20 mouse cellular contexts compared by ENCODE assay signal in genomic region chr16:7147884-7148283, GRCm38 (mm10).
DNase-seq lines count a peak whose midpoint lies in the region; ATAC-seq and TF ChIP-seq lines count a peak whose summit lies in the region.
"Had no signal": no experiment of that assay in that cellular context is flagged by ENCODE, and none has a peak within 500 bp of the region (broad histone marks: within the 10 kb centered on the region; RNA-seq: fewer than 3 reads in every experiment).

No protein-coding gene starts in this region.

- 71% methylated on average over 2 of the region's 2 CpGs for WGBS in hindbrain, embryonic 12.5 days
- WGBS in hindbrain, postnatal 0 days: 58% methylated on average over 2 of the region's 2 CpGs
- WGBS in midbrain, embryonic 14.5 days: 64% methylated on average over 2 of the region's 2 CpGs
- 87% methylated on average over 2 of the region's 2 CpGs for WGBS in midbrain, embryonic 11.5 days
- WGBS in neural tube, embryonic 14.5 days: 51% methylated on average over 2 of the region's 2 CpGs

- no peak overlapping the region for H3K4me2 ChIP-seq in hindbrain, embryonic 12.5 days (replicated peaks)
- no peak overlapping the region for H3K4me2 ChIP-seq in hindbrain, postnatal 0 days (ENCODE audit: low read depth, low read length)
- H3K4me2 ChIP-seq in midbrain, embryonic 14.5 days (ENCODE audit: low read length): no peak overlapping the region
- H3K4me2 ChIP-seq in midbrain, embryonic 11.5 days: no peak overlapping the region
- no peak overlapping the region for H3K4me2 ChIP-seq in neural tube, embryonic 14.5 days (ENCODE audit: low read depth, low read length)
- H3K4me2 ChIP-seq: forebrain, embryonic 12.5 days; heart, embryonic 12.5 days; liver, embryonic 11.5 days; lung, embryonic 15.5 days; neural tube, embryonic 12.5 days had no signal

- no peak for ATAC-seq in hindbrain, embryonic 12.5 days (ENCODE audit: low FRiP score)
- no peak for ATAC-seq in hindbrain, postnatal 0 days
- no peak for ATAC-seq in midbrain, embryonic 14.5 days (ENCODE audit: low FRiP score, low TSS enrichment)
- ATAC-seq in midbrain, embryonic 11.5 days (ENCODE audit: low FRiP score): no peak
- no peak for ATAC-seq in neural tube, embryonic 14.5 days (ENCODE audit: low read depth)
- ATAC-seq: intestine, embryonic 16.5 days; Patski had no signal

- H3K9me3 ChIP-seq in hindbrain, embryonic 12.5 days (replicated peaks): no peaks in the 10 kb centered on the region
- H3K9me3 ChIP-seq in hindbrain, postnatal 0 days (ENCODE audit: low read length): no peaks in the 10 kb centered on the region
- no peaks in the 10 kb centered on the region for H3K9me3 ChIP-seq in midbrain, embryonic 14.5 days (ENCODE audit: control insufficient read depth, low read length)
- no peaks in the 10 kb centered on the region for H3K9me3 ChIP-seq in midbrain, embryonic 11.5 days (ENCODE audit: control insufficient read depth, low read length)
- H3K9me3 ChIP-seq in neural tube, embryonic 14.5 days (ENCODE audit: control insufficient read depth, low read length): no peaks in the 10 kb centered on the region
- H3K9me3 ChIP-seq: forebrain, embryonic 12.5 days; heart, embryonic 12.5 days; limb, embryonic 10.5 days; lung, embryonic 15.5 days; neural tube, embryonic 12.5 days had no signal

- TF ChIP-seq CTCF in hindbrain, postnatal 0 days (IDR thresholded peaks at IDR 0.05; ENCODE audit: low read depth): no peak

- H3K36me3 ChIP-seq in hindbrain, embryonic 12.5 days: no peaks in the 10 kb centered on the region
- H3K36me3 ChIP-seq in hindbrain, postnatal 0 days (ENCODE audit: insufficient read depth, low read length): no peaks in the 10 kb centered on the region
- H3K36me3 ChIP-seq in midbrain, embryonic 14.5 days (ENCODE audit: control insufficient read depth, insufficient read depth, low read length): no peaks in the 10 kb centered on the region
- H3K36me3 ChIP-seq in midbrain, embryonic 11.5 days (ENCODE audit: control insufficient read depth, insufficient read depth, low read length): no peaks in the 10 kb centered on the region
- no peaks in the 10 kb centered on the region for H3K36me3 ChIP-seq in neural tube, embryonic 14.5 days (ENCODE audit: control insufficient read depth, insufficient read depth, low read length)
- H3K36me3 ChIP-seq: forebrain, embryonic 12.5 days; heart, embryonic 12.5 days; limb, embryonic 10.5 days; lung, embryonic 15.5 days; neural tube, embryonic 12.5 days had no signal

- no peak overlapping the region for H3K4me3 ChIP-seq in hindbrain, embryonic 12.5 days
- H3K4me3 ChIP-seq in hindbrain, postnatal 0 days (ENCODE audit: low read length): no peak overlapping the region
- H3K4me3 ChIP-seq in midbrain, embryonic 14.5 days (replicated peaks; ENCODE audit: low read depth, low read length): no peak overlapping the region
- H3K4me3 ChIP-seq in midbrain, embryonic 11.5 days (ENCODE audit: low read depth, low read length): no peak overlapping the region
- H3K4me3 ChIP-seq in neural tube, embryonic 14.5 days (ENCODE audit: low read depth, low read length): no peak overlapping the region
- H3K4me3 ChIP-seq: forebrain, embryonic 12.5 days; heart, embryonic 12.5 days; limb, embryonic 10.5 days; lung, embryonic 15.5 days; neural tube, embryonic 12.5 days had no signal

- H3K4me1 ChIP-seq in hindbrain, embryonic 12.5 days: peaks cover 50% of the 10 kb centered on the region
- H3K4me1 ChIP-seq in hindbrain, postnatal 0 days (ENCODE audit: insufficient read depth, low read length): peaks cover 15% of the 10 kb centered on the region; the same call in 1 of the 2 replicates
- peaks cover 50% of the 10 kb centered on the region for H3K4me1 ChIP-seq in midbrain, embryonic 14.5 days (ENCODE audit: control insufficient read depth, insufficient read depth, low read length)
- peaks cover 23% of the 10 kb centered on the region for H3K4me1 ChIP-seq in midbrain, embryonic 11.5 days (ENCODE audit: control insufficient read depth, insufficient read depth, low read length)
- H3K4me1 ChIP-seq in neural tube, embryonic 14.5 days (ENCODE audit: control insufficient read depth, insufficient read depth, low read length): peaks cover 57% of the 10 kb centered on the region

- no peak overlapping the region for H3K9ac ChIP-seq in hindbrain, embryonic 12.5 days
- H3K9ac ChIP-seq in hindbrain, postnatal 0 days (replicated peaks; ENCODE audit: low read length): no peak overlapping the region
- H3K9ac ChIP-seq in midbrain, embryonic 14.5 days (replicated peaks; ENCODE audit: low read length): no peak overlapping the region
- no peak overlapping the region for H3K9ac ChIP-seq in midbrain, embryonic 11.5 days (ENCODE audit: low read length)
- no peak overlapping the region for H3K9ac ChIP-seq in neural tube, embryonic 14.5 days (replicated peaks; ENCODE audit: low read depth, low read length)
- H3K9ac ChIP-seq: forebrain, embryonic 12.5 days; heart, embryonic 12.5 days; lung, embryonic 15.5 days had no signal

- no peaks in the 10 kb centered on the region for H3K27me3 ChIP-seq in hindbrain, embryonic 12.5 days
- no peaks in the 10 kb centered on the region for H3K27me3 ChIP-seq in hindbrain, postnatal 0 days (ENCODE audit: insufficient read depth, low read length)
- no peaks in the 10 kb centered on the region for H3K27me3 ChIP-seq in midbrain, embryonic 14.5 days (ENCODE audit: control insufficient read depth, insufficient read depth, low read length)
- H3K27me3 ChIP-seq in midbrain, embryonic 11.5 days (ENCODE audit: control insufficient read depth, insufficient read depth, low read length): no peaks in the 10 kb centered on the region
- H3K27me3 ChIP-seq in neural tube, embryonic 14.5 days (ENCODE audit: control insufficient read depth, insufficient read depth, low read length): no peaks in the 10 kb centered on the region
- H3K27me3 ChIP-seq: heart, embryonic 12.5 days; lung, embryonic 15.5 days; neural tube, embryonic 12.5 days; Patski had no signal

- 0 out of 2 replicates have a peak overlapping the region, but pooled peaks have one; percentile 40 for H3K27ac ChIP-seq in hindbrain, embryonic 12.5 days
- no peak overlapping the region for H3K27ac ChIP-seq in hindbrain, postnatal 0 days
- peak overlapping the region; percentile 37; the same call in 1 of the 2 replicates for H3K27ac ChIP-seq in midbrain, embryonic 14.5 days (replicated peaks; ENCODE audit: low read depth, low read length)
- no peak overlapping the region for H3K27ac ChIP-seq in midbrain, embryonic 11.5 days (ENCODE audit: low read depth, low read length)
- H3K27ac ChIP-seq in neural tube, embryonic 14.5 days (ENCODE audit: low read depth, low read length): peak overlapping the region; percentile 67; the same call in 1 of the 2 replicates
- H3K27ac ChIP-seq: forebrain, embryonic 12.5 days; limb, embryonic 10.5 days; lung, embryonic 15.5 days had no signal

- DNase-seq in hindbrain, postnatal 0 days (ENCODE audit: low spot score): no peak
- no peak for DNase-seq in midbrain, embryonic 14.5 days
- no peak for DNase-seq in midbrain, embryonic 11.5 days (ENCODE audit: low spot score, missing footprints)
- DNase-seq in cerebellum, adult 9-11 months: peak; percentile 41
- DNase-seq in embryo, embryonic 9.5 days (ENCODE audit: extremely low spot score): no peak
- DNase-seq: adrenal gland, postnatal 25 days; embryo, embryonic 11 days; gastrocnemius, postnatal 36 days; heart, postnatal 36 days; thymus, postnatal 36 days had no signal

Comparison
In these comparisons a context has a peak if more than half of its experiments do, and no peak if none do; other contexts are left out.
1. H3K27ac ChIP-seq: peak in hindbrain, embryonic 12.5 days (single experiment), midbrain, embryonic 14.5 days (single experiment) and neural tube, embryonic 14.5 days (single experiment); none in hindbrain, postnatal 0 days (single experiment) and midbrain, embryonic 11.5 days (single experiment).